Mouse (Mus musculus): Measurements from ENCODE around the gene Prkn. TPM values are rescaled to one million over a fixed set of nuclear protein-coding genes. Genes with fewer than 3 reads are reported as not detected.

The Prkn gene
- total and polyA plus RNA-seq, 3 experiments: 0.39 to 0.50 TPM; not detected in 1

GRCm38 (mm10) chr17:12063533-12063932 lies 1223.3 kb downstream of the Prkn start:
- no peak overlapping the region for H3K9ac ChIP-seq (ENCODE audit: control insufficient read depth, low read depth, low read length, poor library complexity, severe bottlenecking)
- no peaks in the 10 kb centered on the region for H3K36me3 ChIP-seq (ENCODE audit: control insufficient read depth in 1 of 2, insufficient read depth in 2 of 2, low read length in 2 of 2)
- no peak overlapping the region for H3K4me3 ChIP-seq (ENCODE audit: control insufficient read depth in 1 of 2, insufficient read depth in 1 of 2, low read depth in 2 of 2, low read length in 2 of 2)
- H3K27me3 ChIP-seq (ENCODE audit: control insufficient read depth in 1 of 2, insufficient read depth in 2 of 2, low read length in 2 of 2): no peaks in the 10 kb centered on the region; a peak in 1 of 4 replicates
- no peaks in the 10 kb centered on the region for H3K79me2 ChIP-seq (ENCODE audit: control insufficient read depth, insufficient read depth, low read length, poor library complexity)
- H3K4me1 ChIP-seq (ENCODE audit: control insufficient read depth in 1 of 2, insufficient read depth in 2 of 2, low read length in 2 of 2): no peaks in the 10 kb centered on the region
- no peak for DNase-seq (ENCODE audit: low read depth, low spot score)
- TF ChIP-seq KAT2A (conservative IDR thresholded peaks at IDR 0.05; ENCODE audit: low read depth, low read length): no peak
- no peaks in the 10 kb centered on the region for H3K9me3 ChIP-seq (replicated peaks; ENCODE audit: insufficient read depth, low read length)
- no peak overlapping the region for H3K27ac ChIP-seq (ENCODE audit: control insufficient read depth, low read depth, low read length)

- no peaks in the 10 kb centered on the region for H3K4me1 ChIP-seq (ENCODE audit: control insufficient read depth in 1 of 2, insufficient read depth in 2 of 2, low read length in 2 of 2)
- H3K27me3 ChIP-seq (ENCODE audit: control insufficient read depth in 1 of 2, insufficient read depth in 2 of 2, low read length in 2 of 2): no peaks in the 10 kb centered on the region; a peak in 1 of 4 replicates
- no peak for DNase-seq (ENCODE audit: low read depth, low spot score)
- H3K4me3 ChIP-seq (ENCODE audit: control insufficient read depth in 1 of 2, insufficient read depth in 1 of 2, low read depth in 2 of 2, low read length in 2 of 2): no peak overlapping the region
- no peaks in the 10 kb centered on the region for H3K9me3 ChIP-seq (replicated peaks; ENCODE audit: insufficient read depth, low read length)
- TF ChIP-seq ZMIZ1 (IDR thresholded peaks at IDR 0.05; ENCODE audit: low read depth, low read length): no peak
- TF ChIP-seq JUND (IDR thresholded peaks at IDR 0.05; ENCODE audit: low read depth, low read length): no peak
- no peak for TF ChIP-seq TBP (IDR thresholded peaks at IDR 0.05; ENCODE audit: low read depth, low read length)
- no peak for TF ChIP-seq POLR2AphosphoS2 (IDR thresholded peaks at IDR 0.05; ENCODE audit: low read length)
- TF ChIP-seq TAL1 (IDR thresholded peaks at IDR 0.05; ENCODE audit: low read length): no peak
- TF ChIP-seq RAD21 (IDR thresholded peaks at IDR 0.05; ENCODE audit: low read depth, low read length): no peak
- TF ChIP-seq SMC3 (IDR thresholded peaks at IDR 0.05; ENCODE audit: low read depth, low read length): no peak
- no peak for TF ChIP-seq KAT2A (conservative IDR thresholded peaks at IDR 0.05; ENCODE audit: low read depth, low read length)
- no peak for TF ChIP-seq EP300 (IDR thresholded peaks at IDR 0.05; ENCODE audit: low read depth in 1 of 2, low read length in 2 of 2)
- TF ChIP-seq TCF12 (IDR thresholded peaks at IDR 0.05; ENCODE audit: low read depth, low read length): no peak
- no peak for TF ChIP-seq NRF1 (IDR thresholded peaks at IDR 0.05; ENCODE audit: insufficient read depth, low read depth, low read length, poor library complexity, severe bottlenecking)
- TF ChIP-seq BHLHE40 (IDR thresholded peaks at IDR 0.05; ENCODE audit: borderline replicate concordance, low read depth, low read length): no peak
- no peaks in the 10 kb centered on the region for H3K79me2 ChIP-seq (ENCODE audit: control insufficient read depth, insufficient read depth, low read length, poor library complexity)
- H3K9ac ChIP-seq (ENCODE audit: control insufficient read depth, low read depth, low read length, poor library complexity, severe bottlenecking): no peak overlapping the region
- no peaks in the 10 kb centered on the region for H3K36me3 ChIP-seq (ENCODE audit: control insufficient read depth in 1 of 2, insufficient read depth in 2 of 2, low read length in 2 of 2)
- no peak overlapping the region for H3K27ac ChIP-seq (ENCODE audit: control insufficient read depth, low read depth, low read length)
Measured at GRCm38 (mm10) chr17:12066054-12066453, 1225.9 kb downstream of the Prkn start.

- Histone ChIP-seq H3K27ac (ENCODE audit: control insufficient read depth, low read depth, low read length) (no peak overlapping the region), H3K9ac (ENCODE audit: control insufficient read depth, low read depth, low read length, poor library complexity, severe bottlenecking) (no peak overlapping the region), H3K9me3 (replicated peaks; ENCODE audit: insufficient read depth, low read length) (no peaks in the 10 kb centered on the region), H3K36me3 (ENCODE audit: control insufficient read depth in 1 of 2, insufficient read depth in 2 of 2, low read length in 2 of 2) (no peaks in the 10 kb centered on the region), H3K4me3 (ENCODE audit: control insufficient read depth in 1 of 2, insufficient read depth in 1 of 2, low read depth in 2 of 2, low read length in 2 of 2) (no peak overlapping the region), H3K27me3 (ENCODE audit: control insufficient read depth in 1 of 2, insufficient read depth in 2 of 2, low read length in 2 of 2) (no peaks in the 10 kb centered on the region), H3K79me2 (ENCODE audit: control insufficient read depth, insufficient read depth, low read length, poor library complexity) (no peaks in the 10 kb centered on the region), H3K4me1 (ENCODE audit: control insufficient read depth in 1 of 2, insufficient read depth in 2 of 2, low read length in 2 of 2) (no peaks in the 10 kb centered on the region)
- TF ChIP-seq ZMIZ1 (IDR thresholded peaks at IDR 0.05; ENCODE audit: low read depth, low read length) (no peak), POLR2AphosphoS2 (IDR thresholded peaks at IDR 0.05; ENCODE audit: low read length) (no peak), GABPA (IDR thresholded peaks at IDR 0.05; ENCODE audit: low read depth, low read length) (no peak), CHD1 (IDR thresholded peaks at IDR 0.05; ENCODE audit: low read depth, low read length) (no peak), MYB (IDR thresholded peaks at IDR 0.05; ENCODE audit: low read depth, low read length) (no peak), NRF1 (IDR thresholded peaks at IDR 0.05; ENCODE audit: insufficient read depth, low read depth, low read length, poor library complexity, severe bottlenecking) (no peak), MAFK (IDR thresholded peaks at IDR 0.05; ENCODE audit: borderline replicate concordance, low read depth, low read length) (no peak), NELFE (IDR thresholded peaks at IDR 0.05; ENCODE audit: low read depth, low read length) (no peak), ELF1 (IDR thresholded peaks at IDR 0.05; ENCODE audit: low read depth, low read length) (no peak), TBP (IDR thresholded peaks at IDR 0.05; ENCODE audit: low read depth, low read length) (no peak), ETS1 (IDR thresholded peaks at IDR 0.05; ENCODE audit: low read depth, low read length) (no peak), USF1 (IDR thresholded peaks at IDR 0.05; ENCODE audit: low read depth, low read length) (no peak), MAZ (IDR thresholded peaks at IDR 0.05; ENCODE audit: low read depth, low read length) (no peak), MEF2A (IDR thresholded peaks at IDR 0.05; ENCODE audit: extremely low read depth, insufficient replicate concordance, low read depth, low read length, poor library complexity, severe bottlenecking) (no peak)
- DNase-seq (ENCODE audit: low read depth, low spot score): no peak
Measured at GRCm38 (mm10) chr17:12076816-12077215, 1236.6 kb downstream of the Prkn start.

Data from MEL (cell line).